Mouse (Mus musculus): ENCODE measurements at regions not wholly inside any gene's neighbourhood (a gene's known extent, or its start where the extent isn't known, plus 50 kb on each side); places are given as distances from the start of the nearest gene placed in this dataset.

DNA sequence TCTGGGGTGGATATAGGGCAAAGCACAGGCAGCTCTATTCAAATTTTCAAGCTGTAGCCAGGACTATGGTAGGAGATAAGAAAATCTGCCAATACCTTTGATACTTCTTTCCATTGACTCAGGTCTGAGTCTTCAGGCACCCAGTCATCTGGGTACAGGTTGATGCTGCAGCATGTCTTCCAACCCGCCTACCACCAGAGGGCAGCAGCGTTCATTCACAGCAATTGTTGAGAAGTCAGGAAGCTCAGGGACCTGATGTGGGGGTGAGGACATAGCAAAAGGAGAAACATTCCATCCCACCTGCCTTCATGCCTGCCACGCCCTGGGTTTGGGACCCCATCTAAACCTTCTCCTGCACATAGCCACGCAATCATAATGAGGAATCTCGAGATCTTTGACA, 118.2 kb upstream of the Gm21876 start:
- no peak for DNase-seq (ENCODE audit: low spot score)

DNA sequence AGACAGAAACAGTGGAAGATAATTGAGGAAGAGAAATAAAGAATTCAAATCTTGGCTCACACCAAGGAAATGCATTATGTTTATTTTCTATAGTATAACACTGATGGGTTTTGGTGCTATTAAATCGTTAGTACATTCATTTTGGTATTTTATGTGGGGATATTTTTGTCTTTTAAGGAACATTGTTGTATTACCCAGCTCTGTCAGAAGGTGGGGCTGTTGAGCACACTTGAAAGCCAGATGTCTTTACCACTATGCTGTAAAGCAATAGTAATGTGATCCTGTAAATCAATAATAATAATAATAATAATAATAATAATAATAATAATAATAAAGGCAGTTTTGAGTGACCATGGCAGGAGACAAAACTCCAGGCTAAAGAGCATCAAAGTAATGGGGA, 120.0 kb upstream of the Gm21876 start:
- no peak for DNase-seq (ENCODE audit: low spot score)

- DNase-seq (ENCODE audit: low spot score): no peak
These were observed 121.9 kb upstream of the Gm21876 start for GRCm38 (mm10) chrX:21297349-21297748.

DNA sequence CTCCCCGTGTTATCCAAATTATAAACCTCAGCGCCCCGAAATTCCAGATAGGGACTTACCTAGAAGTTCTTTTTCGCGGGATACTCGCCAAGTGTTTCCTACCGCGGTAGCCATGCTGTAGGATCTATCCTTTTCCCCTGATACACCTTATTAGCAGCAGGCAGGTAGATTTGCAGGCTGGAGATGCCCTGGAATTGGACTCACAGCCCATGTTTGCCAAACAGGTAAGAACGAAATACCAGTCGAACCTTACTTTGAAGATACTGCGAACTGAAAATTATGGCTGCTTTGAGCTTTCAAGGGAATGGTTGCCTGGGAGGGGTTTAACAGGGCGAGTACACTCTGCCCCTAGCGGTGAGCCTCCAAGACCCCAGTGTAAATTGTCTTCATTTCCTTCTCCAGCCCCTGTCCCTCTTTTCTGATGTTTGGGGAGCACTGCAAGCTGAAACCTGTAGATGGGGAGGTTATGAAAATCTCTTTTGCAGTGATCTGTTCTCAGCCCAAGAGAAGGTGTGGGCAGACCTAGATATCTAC, 149.8 kb upstream of the Agtr2 start:
- no peak for DNase-seq (ENCODE audit: low spot score)

GRCm38 (mm10) chrX:21344397-21344796, 139.9 kb upstream of the Agtr2 start:
- no peak for DNase-seq (ENCODE audit: low spot score)

- no peak for DNase-seq (ENCODE audit: low spot score)
These were observed 133.8 kb upstream of the Agtr2 start for GRCm38 (mm10) chrX:21350503-21350902.

- no peak for DNase-seq (ENCODE audit: low spot score)
These were observed 132.0 kb upstream of the Agtr2 start for GRCm38 (mm10) chrX:21352350-21352749.

DNA sequence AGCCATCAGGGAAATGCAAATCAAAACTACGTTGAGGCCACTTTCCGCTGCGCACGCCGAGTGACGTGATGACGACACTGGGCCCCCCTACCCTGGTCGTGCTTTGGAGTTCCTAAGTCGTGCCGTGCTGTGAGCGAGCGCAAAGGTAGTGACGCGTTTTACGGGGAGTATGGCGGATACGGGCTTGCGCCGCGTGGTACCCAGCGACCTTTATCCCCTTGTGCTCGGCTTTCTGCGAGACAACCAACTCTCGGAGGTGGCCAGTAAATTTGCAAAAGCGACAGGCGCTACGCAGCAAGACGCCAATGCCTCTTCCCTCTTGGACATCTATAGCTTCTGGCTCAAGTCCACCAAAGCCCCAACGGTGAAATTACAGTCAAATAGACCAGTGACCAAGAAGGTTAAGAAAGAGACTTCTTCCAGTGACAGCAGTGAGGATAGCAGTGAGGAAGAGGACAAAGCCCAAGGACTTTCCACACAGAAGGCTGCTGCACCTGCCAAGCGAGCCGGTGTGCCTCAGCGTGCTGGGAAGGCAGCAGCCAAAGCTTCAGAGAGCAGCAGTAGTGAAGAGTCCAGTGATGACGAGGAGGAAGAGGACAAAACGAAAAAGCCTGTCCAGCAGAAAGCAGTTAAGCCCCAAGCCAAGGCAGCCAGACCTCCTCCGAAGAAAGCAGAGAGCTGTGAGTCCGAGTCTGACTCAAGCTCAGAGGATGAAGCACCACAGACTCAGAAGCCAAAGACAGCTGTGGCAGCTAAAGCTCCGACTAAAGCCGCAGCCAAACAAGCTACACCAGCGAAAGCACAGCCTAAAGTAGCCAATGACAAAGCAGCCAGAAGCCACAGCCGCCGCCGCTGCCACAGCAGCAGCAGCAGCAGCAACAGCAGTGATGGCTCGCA, 123.3 kb upstream of the Agtr2 start:
- DNase-seq (ENCODE audit: low spot score): peak; percentile 2

DNA sequence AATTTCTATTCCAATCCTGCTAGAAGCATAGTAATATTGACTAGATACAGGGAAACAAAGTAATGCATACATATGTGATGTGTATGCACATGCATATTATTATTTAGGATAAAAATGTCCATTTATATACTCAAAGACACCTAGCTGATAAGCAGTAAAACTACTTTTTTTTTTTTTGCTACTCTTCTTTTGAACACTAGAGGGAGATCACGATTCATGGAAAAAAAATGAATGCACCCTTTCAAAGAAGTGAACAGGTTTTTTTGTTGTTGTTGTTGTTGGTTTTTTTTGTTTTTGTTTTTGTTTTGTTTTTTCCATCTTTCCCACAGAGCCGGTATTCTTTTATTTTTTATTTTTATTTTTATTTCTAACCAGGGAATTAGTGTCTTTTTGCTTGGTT, 99.1 kb upstream of the Agtr2 start:
- no peak for DNase-seq (ENCODE audit: low spot score)

DNA sequence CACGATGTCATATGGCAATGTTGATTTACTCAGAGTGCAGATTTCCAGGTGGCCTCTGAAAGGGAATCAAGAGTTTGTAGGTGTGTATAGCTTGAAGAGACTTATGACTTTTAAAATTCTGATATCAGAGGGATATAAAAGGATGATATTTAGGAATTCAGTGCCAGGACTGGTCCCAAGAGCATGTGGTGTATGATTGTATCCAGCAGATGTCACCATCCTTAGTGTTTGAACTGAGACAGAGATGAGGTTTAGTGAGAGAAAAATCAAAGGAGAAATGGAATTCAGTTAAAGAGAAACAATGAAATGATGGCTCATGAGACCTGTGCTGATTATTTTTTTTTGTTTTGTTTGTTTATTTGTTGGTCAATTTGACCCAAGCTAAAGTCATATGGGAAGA, 94.4 kb upstream of the Agtr2 start:
- no peak for DNase-seq (ENCODE audit: low spot score)

DNA sequence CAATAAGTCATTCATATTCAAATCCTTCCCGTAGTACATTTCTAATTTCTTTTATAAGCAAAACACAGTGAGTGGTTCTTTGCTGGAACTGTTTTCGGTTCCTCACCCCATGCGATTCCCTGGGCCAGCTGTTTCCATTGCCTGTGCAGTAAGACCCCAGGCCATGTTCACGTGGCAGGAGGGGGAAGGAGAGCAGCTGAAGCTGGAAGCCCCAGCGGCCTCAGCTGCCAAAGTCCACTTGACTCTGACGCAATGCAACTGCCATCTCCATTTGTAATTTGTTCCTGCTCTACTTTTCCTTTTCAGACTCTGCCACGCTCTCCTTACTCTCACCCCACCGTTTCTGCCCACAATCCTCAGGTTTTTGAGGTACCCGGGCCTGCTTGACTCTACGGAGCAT, 91.1 kb upstream of the Agtr2 start:
- DNase-seq (ENCODE audit: low spot score): no peak

DNA sequence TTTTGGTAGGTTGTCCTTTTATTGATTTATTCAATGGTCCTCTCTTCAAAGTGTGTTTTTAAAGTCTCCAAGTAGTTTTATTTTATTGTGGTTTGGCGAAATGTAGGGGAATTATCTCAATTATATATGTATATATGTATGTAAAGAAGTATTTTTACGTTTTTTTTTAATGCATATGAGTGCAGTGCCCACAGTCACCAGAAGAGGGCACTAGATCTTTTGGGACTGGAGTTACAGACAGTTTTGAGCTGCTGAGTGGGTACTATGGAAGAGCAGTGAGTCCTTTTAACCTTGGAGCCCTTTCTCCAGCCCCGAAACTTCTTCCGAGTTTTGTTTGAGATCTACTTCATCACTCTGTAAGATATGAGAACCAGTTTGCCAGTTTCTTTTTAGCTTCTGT, 59.5 kb upstream of the Agtr2 start:
- no peak for DNase-seq (ENCODE audit: low spot score)

- DNase-seq (ENCODE audit: low spot score): no peak
These were observed 56.3 kb upstream of the Agtr2 start for GRCm38 (mm10) chrX:21428081-21428480.

GRCm38 (mm10) chrX:21433501-21433900, 50.8 kb upstream of the Agtr2 start:
- DNase-seq (ENCODE audit: low spot score): no peak
